Mouse (Mus musculus): Measurements from ENCODE around the gene Slc29a1. TPM values are rescaled to one million over a fixed set of nuclear protein-coding genes. Genes with fewer than 3 reads are reported as not detected.
A peak's percentile ranks its signal among the peaks of the same experiment; 100 is the strongest.

Slc29a1 gene
- polyA plus RNA-seq, 1 experiment from 2014 or later, result 75.0 TPM

- Histone ChIP-seq H3K27me3 (ENCODE audit: insufficient read depth, poor library complexity, severe bottlenecking) (no peaks in the 10 kb centered on the region), H3K4me1 (peaks cover 31% of the 10 kb centered on the region), H3K36me3 (peaks cover 44% of the 10 kb centered on the region), H3K9me3 (no peaks in the 10 kb centered on the region), H3K27ac (peak overlapping the region; percentile 98), H3K4me3 (peak overlapping the region; percentile 91)
- WGBS, result under 1% methylated on average over 56 of the region's 57 CpGs
- DNase-seq (ENCODE audit: low spot score), result peak; percentile 94
Measured at GRCm38 (mm10) chr17:45572103-45573086, 27.0 kb downstream of the Slc29a1 start.

- Histone ChIP-seq H3K4me3 (no peak overlapping the region; the same call in 1 of the 2 replicates), H3K36me3 (peaks cover 59% of the 10 kb centered on the region), H3K9me3 (no peaks in the 10 kb centered on the region), H3K27me3 (ENCODE audit: insufficient read depth, poor library complexity, severe bottlenecking) (no peaks in the 10 kb centered on the region), H3K4me1 (peaks cover 46% of the 10 kb centered on the region), H3K27ac (no peak overlapping the region)
- DNase-seq (ENCODE audit: low spot score), result no peak
- WGBS, result 83% methylated on average over 4 of the region's 4 CpGs
Measured at GRCm38 (mm10) chr17:45569999-45570398, 29.4 kb downstream of the Slc29a1 start.

- Histone ChIP-seq H3K27me3 (ENCODE audit: insufficient read depth, poor library complexity, severe bottlenecking) (no peaks in the 10 kb centered on the region), H3K4me1 (peaks cover 44% of the 10 kb centered on the region), H3K27ac (no peak overlapping the region), H3K36me3 (peaks cover 59% of the 10 kb centered on the region), H3K9me3 (no peaks in the 10 kb centered on the region), H3K4me3 (no peak overlapping the region)
- DNase-seq (ENCODE audit: low spot score), result no peak
- 88% methylated on average over 12 of the region's 12 CpGs for WGBS
Measured at GRCm38 (mm10) chr17:45568990-45569389, 30.4 kb downstream of the Slc29a1 start.

- H3K36me3 ChIP-seq, result peaks cover 59% of the 10 kb centered on the region
- peak overlapping the region; percentile 15; the same call in 1 of the 2 replicates for H3K4me3 ChIP-seq
- peak overlapping the region; percentile 29; the same call in 1 of the 2 replicates for H3K27ac ChIP-seq
- 32% methylated on average over 4 of the region's 4 CpGs for WGBS
- H3K4me1 ChIP-seq, result peaks cover 44% of the 10 kb centered on the region
- DNase-seq (ENCODE audit: low spot score), result no peak
- no peaks in the 10 kb centered on the region for H3K9me3 ChIP-seq
- H3K27me3 ChIP-seq (ENCODE audit: insufficient read depth, poor library complexity, severe bottlenecking), result no peaks in the 10 kb centered on the region
Measured at GRCm38 (mm10) chr17:45567162-45567601, 32.2 kb downstream of the Slc29a1 start.

- peaks cover 57% of the 10 kb centered on the region for H3K36me3 ChIP-seq
- peak overlapping the region; percentile 15; the same call in 1 of the 2 replicates for H3K4me3 ChIP-seq
- H3K27ac ChIP-seq, result peak overlapping the region; percentile 29; the same call in 1 of the 2 replicates
- peaks cover 44% of the 10 kb centered on the region for H3K4me1 ChIP-seq
- no peak for DNase-seq (ENCODE audit: low spot score)
- no peaks in the 10 kb centered on the region for H3K27me3 ChIP-seq (ENCODE audit: insufficient read depth, poor library complexity, severe bottlenecking)
- 73% methylated on average over 18 of the region's 18 CpGs for WGBS
- no peaks in the 10 kb centered on the region for H3K9me3 ChIP-seq
Measured at GRCm38 (mm10) chr17:45566360-45567161, 32.8 kb downstream of the Slc29a1 start.

GRCm38 (mm10) chr17:45566031-45566359 lies 33.4 kb downstream of the Slc29a1 start:
- no peak for DNase-seq (ENCODE audit: low spot score)
- Histone ChIP-seq H3K27me3 (ENCODE audit: insufficient read depth, poor library complexity, severe bottlenecking) (no peaks in the 10 kb centered on the region), H3K36me3 (peaks cover 51% of the 10 kb centered on the region), H3K4me1 (peaks cover 44% of the 10 kb centered on the region), H3K9me3 (no peaks in the 10 kb centered on the region), H3K27ac (no peak overlapping the region), H3K4me3 (no peak overlapping the region)
- WGBS, result 80% methylated on average over 1 of the region's 1 CpGs

GRCm38 (mm10) chr17:45565103-45565502 lies 34.3 kb downstream of the Slc29a1 start:
- WGBS, result 94% methylated on average over 11 of the region's 11 CpGs
- H3K36me3 ChIP-seq, result peaks cover 42% of the 10 kb centered on the region
- DNase-seq (ENCODE audit: low spot score), result no peak
- no peaks in the 10 kb centered on the region for H3K9me3 ChIP-seq
- peaks cover 39% of the 10 kb centered on the region for H3K4me1 ChIP-seq
- H3K27me3 ChIP-seq (ENCODE audit: insufficient read depth, poor library complexity, severe bottlenecking), result 0 out of 2 replicates have a peak, but pooled peaks cover 5% of the 10 kb centered on the region
- peak overlapping the region; percentile 90 for H3K4me3 ChIP-seq
- peak overlapping the region; percentile 93 for H3K27ac ChIP-seq

GRCm38 (mm10) chr17:45564531-45565084 lies 34.8 kb downstream of the Slc29a1 start:
- Histone ChIP-seq H3K27ac (peak overlapping the region; percentile 93), H3K36me3 (peaks cover 37% of the 10 kb centered on the region), H3K4me1 (peaks cover 39% of the 10 kb centered on the region), H3K27me3 (ENCODE audit: insufficient read depth, poor library complexity, severe bottlenecking) (0 out of 2 replicates have a peak, but pooled peaks cover 7% of the 10 kb centered on the region), H3K4me3 (peak overlapping the region; percentile 90), H3K9me3 (no peaks in the 10 kb centered on the region)
- 12% methylated on average over 18 of the region's 18 CpGs for WGBS
- DNase-seq (ENCODE audit: low spot score), result no peak

GRCm38 (mm10) chr17:45563655-45564530 lies 35.5 kb downstream of the Slc29a1 start, which contains the start of gene Slc35b2:
Slc35b2 (plus strand) TSS chr17:45563874.
- peaks cover 11% of the 10 kb centered on the region for H3K27me3 ChIP-seq (ENCODE audit: insufficient read depth, poor library complexity, severe bottlenecking)
- H3K9me3 ChIP-seq, result no peaks in the 10 kb centered on the region
- peaks cover 40% of the 10 kb centered on the region for H3K4me1 ChIP-seq
- peaks cover 34% of the 10 kb centered on the region for H3K36me3 ChIP-seq
- peak; percentile 97 for DNase-seq (ENCODE audit: low spot score)
- WGBS, result 1% methylated on average over 60 of the region's 61 CpGs
- peak within 1 kb of the TSS; percentile 90 for H3K4me3 ChIP-seq
- peak within 1 kb of the TSS; percentile 93 for H3K27ac ChIP-seq

- whole genome bisulfite sequencing, result 71% methylated on average over 12 of the region's 12 CpGs
- Histone ChIP-seq H3K27me3 (ENCODE audit: insufficient read depth, poor library complexity, severe bottlenecking) (peaks cover 18% of the 10 kb centered on the region), H3K4me3 (no peak overlapping the region), H3K27ac (no peak overlapping the region), H3K4me1 (peaks cover 40% of the 10 kb centered on the region), H3K36me3 (peaks cover 31% of the 10 kb centered on the region), H3K9me3 (no peaks in the 10 kb centered on the region)
- DNase-seq (ENCODE audit: low spot score), result no peak
Measured at GRCm38 (mm10) chr17:45563216-45563615, 36.2 kb downstream of the Slc29a1 start.

- H3K36me3 ChIP-seq, result 0 out of 2 replicates have a peak, but pooled peaks cover 7% of the 10 kb centered on the region
- no peak for DNase-seq (ENCODE audit: low spot score)
- no peaks in the 10 kb centered on the region for H3K9me3 ChIP-seq
- H3K4me3 ChIP-seq, result no peak overlapping the region
- peaks cover 40% of the 10 kb centered on the region for H3K4me1 ChIP-seq
- peaks cover 44% of the 10 kb centered on the region for H3K27me3 ChIP-seq (ENCODE audit: insufficient read depth, poor library complexity, severe bottlenecking)
- WGBS, result 86% methylated on average over 15 of the region's 15 CpGs
- H3K27ac ChIP-seq, result no peak overlapping the region
Measured at GRCm38 (mm10) chr17:45559732-45560525, 39.5 kb downstream of the Slc29a1 start.
